Mouse (Mus musculus) brain, embryonic 18.5 days (tissue): Measurements from ENCODE around the gene Ubqln2.
A peak's percentile ranks its signal among the peaks of the same experiment; 100 is the strongest.

Experiments
- DNase-seq: peaks from one replicate; pipeline ENCODE4 v3.0.0-alpha.2; 2012; ENCODE audit warnings: low read depth, low spot score

Gene Ubqln2

GRCm38 (mm10) chrX:153497688-153498516 lies at the start of gene Ubqln2:
Gene Ubqln2 (plus strand): TSS chrX:153498227.
- peak; percentile 79 for DNase-seq

DNA sequence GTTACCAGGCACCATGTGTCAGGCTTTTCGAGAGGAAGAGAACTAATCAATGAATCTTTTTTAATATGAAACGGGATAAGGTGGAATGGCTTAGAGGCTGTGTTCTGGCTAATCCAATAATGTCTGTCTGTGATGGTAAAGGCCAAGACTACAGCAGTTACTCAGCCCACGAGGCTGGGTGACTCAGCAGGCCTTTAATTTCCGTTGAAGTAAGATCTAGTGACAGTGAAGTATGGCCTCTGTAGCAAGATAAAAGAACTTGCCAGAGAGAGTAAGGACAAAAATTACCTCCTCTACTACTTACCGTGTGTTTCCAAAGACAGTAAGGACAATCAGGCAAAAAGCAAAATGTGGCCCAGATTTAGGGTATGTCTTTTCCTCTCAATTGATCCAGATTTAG lies 46.1 kb upstream of the Ubqln2 start:
- no peak for DNase-seq

- DNase-seq: no peak
These were observed 21.2 kb upstream of the Ubqln2 start for GRCm38 (mm10) chrX:153476760-153477248.

- no peak for DNase-seq
These were observed 5.7 kb upstream of the Ubqln2 start for GRCm38 (mm10) chrX:153492326-153492725.

GRCm38 (mm10) chrX:153498665-153499293 lies 752 bp downstream of the Ubqln2 start:
- DNase-seq: no peak

- DNase-seq: no peak
These were observed 1.4 kb downstream of the Ubqln2 start for GRCm38 (mm10) chrX:153499294-153500046.

DNA sequence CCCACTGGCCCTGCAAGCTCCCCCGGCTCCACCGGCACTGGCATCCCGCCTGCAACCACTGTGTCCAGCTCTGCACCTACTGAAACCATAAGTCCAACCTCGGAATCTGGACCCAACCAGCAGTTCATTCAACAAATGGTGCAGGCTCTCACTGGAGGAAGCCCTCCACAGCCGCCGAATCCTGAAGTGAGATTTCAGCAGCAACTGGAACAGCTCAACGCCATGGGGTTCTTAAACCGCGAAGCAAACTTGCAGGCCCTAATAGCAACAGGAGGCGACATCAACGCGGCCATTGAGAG lies 2.0 kb downstream of the Ubqln2 start:
- no peak for DNase-seq

- no peak for DNase-seq
These were observed 7.9 kb downstream of the Ubqln2 start for GRCm38 (mm10) chrX:153505954-153506353.

DNA sequence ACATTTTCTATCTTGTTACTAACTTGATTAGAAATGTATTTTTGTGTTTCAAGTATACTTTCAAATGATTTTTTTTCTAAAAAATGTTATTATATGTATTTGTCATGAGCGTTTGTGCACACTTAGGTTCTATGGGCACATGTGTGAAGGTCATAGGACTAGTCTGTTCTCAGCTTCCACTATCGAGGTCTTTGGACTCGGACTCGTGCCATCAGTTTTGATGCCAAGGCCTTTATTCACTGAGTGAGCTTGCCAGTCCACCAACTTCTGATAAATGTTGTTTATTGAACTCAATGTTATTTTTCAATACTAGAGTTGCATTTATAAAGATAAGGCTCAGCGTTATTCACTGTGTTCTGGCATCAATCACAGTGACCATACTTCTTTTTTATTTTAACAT lies 17.5 kb downstream of the Ubqln2 start:
- DNase-seq: no peak

GRCm38 (mm10) chrX:153528399-153528798 lies 30.4 kb downstream of the Ubqln2 start:
- no peak for DNase-seq
